In the genomic region with DNA sequence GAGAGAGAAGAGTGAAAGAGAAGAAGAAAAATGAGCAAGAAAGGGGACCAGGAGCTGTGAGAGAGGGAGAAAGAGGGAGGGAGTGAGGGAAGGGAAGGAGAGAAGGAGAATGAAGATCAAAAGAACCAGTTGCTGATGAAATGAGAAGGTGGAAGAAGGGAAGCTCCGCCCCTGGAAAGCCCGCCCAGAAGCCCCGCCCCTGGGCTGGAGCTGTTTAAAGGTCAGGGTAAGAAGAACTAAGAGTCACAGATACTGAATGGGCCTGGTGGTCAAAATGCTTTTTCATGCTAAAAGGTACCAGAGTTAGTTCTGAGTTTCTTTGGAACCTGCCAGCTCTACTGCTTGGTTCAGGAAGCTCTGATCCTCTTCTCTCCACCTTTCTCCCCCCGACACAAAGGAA, we compare ENCODE assay signal across 10 mouse cellular contexts. TPM values are rescaled to one million over a fixed set of nuclear protein-coding genes. Genes with fewer than 3 reads are reported as not detected.
DNase-seq lines count a peak whose midpoint lies in the region; TF ChIP-seq lines count a peak whose summit lies in the region.
"Had no signal": no experiment of that assay in that cellular context is flagged by ENCODE, and none has a peak within 500 bp of the region (broad histone marks: within the 10 kb centered on the region; RNA-seq: fewer than 3 reads in every experiment).

No protein-coding gene starts in this region.

- DNase-seq in kidney, adult 8-10 months, result peak; percentile 4 to 31
- no peak for DNase-seq in kidney, adult 11 months
- peak; percentile 34 for DNase-seq in embryo, embryonic 9.5 days (ENCODE audit: extremely low spot score)
- DNase-seq in kidney, postnatal 25 days, result peak; percentile 17 to 46
- DNase-seq in layer of hippocampus, adult 9-11 months, result no peak
- no peak for DNase-seq in cerebellum, postnatal 14 days
- no peak for DNase-seq in heart, embryonic 10.5 days (ENCODE audit: low spot score)
- DNase-seq: cerebellum, adult 9-10 months had no signal

- no peak for TF ChIP-seq CTCF in small intestine, adult 2 months (IDR thresholded peaks at IDR 0.05; ENCODE audit: extremely low read depth, insufficient read length, insufficient replicate concordance, low read depth, low read length)

- peaks cover 11% of the 10 kb centered on the region; the same call in 1 of the 2 replicates for H3K4me1 ChIP-seq in small intestine, adult 2 months (ENCODE audit: control insufficient read depth, insufficient read depth, insufficient read length, low read length)
- H3K4me1 ChIP-seq in heart, embryonic 10.5 days, result 0 out of 2 replicates have a peak, but pooled peaks cover 4% of the 10 kb centered on the region
- H3K4me1 ChIP-seq: liver, embryonic 15.5 days had no signal

- peak overlapping the region; percentile 69 for H3K27ac ChIP-seq in small intestine, adult 2 months (ENCODE audit: insufficient read depth, low read depth, low read length)
- no peak overlapping the region for H3K27ac ChIP-seq in heart, embryonic 10.5 days
- H3K27ac ChIP-seq: liver, embryonic 15.5 days had no signal

- no peak for TF ChIP-seq POLR2A in small intestine, adult 2 months (IDR thresholded peaks at IDR 0.05; ENCODE audit: low read depth, low read length)

- no peaks in the 10 kb centered on the region for H3K9me3 ChIP-seq in heart, embryonic 10.5 days
- H3K9me3 ChIP-seq: liver, embryonic 15.5 days had no signal

- H3K4me3 ChIP-seq in small intestine, adult 2 months (ENCODE audit: low read depth, low read length), result no peak overlapping the region
- no peak overlapping the region for H3K4me3 ChIP-seq in heart, embryonic 10.5 days
- H3K4me3 ChIP-seq: liver, embryonic 15.5 days had no signal

- 15% methylated on average over 4 of the region's 4 CpGs for WGBS in small intestine, adult 2 months
- 30% methylated on average over 4 of the region's 4 CpGs for WGBS in heart, embryonic 10.5 days

- peaks cover 2% of the 10 kb centered on the region; the same call in 1 of the 2 replicates for H3K36me3 ChIP-seq in small intestine, adult 2 months (ENCODE audit: control insufficient read depth, insufficient read depth, low read length)
- H3K36me3 ChIP-seq in heart, embryonic 10.5 days, result no peaks in the 10 kb centered on the region
- H3K36me3 ChIP-seq: liver, embryonic 15.5 days had no signal

- H3K27me3 ChIP-seq in small intestine, adult 2 months (ENCODE audit: control insufficient read depth, insufficient read depth, low read length), result no peaks in the 10 kb centered on the region
- no peaks in the 10 kb centered on the region for H3K27me3 ChIP-seq in heart, embryonic 10.5 days (ENCODE audit: insufficient read depth, poor library complexity, severe bottlenecking)
- H3K27me3 ChIP-seq: liver, embryonic 15.5 days had no signal

RNA-seq across cellular contexts. Expression of a gene that starts 51.1 kb away (rescaled TPM):
- polyA plus RNA-seq in small intestine, adult 2 months (2012; rRNA removed), result 3.7 and 8.2 TPM in 2 replicates
- polyA plus RNA-seq in heart, embryonic 10.5 days (2016; fragmentation: Nextera tagmentation; extraction: Ambion mirVana), result 0.62 and 0.83 TPM in 2 replicates

Comparison
In these comparisons a context has a peak if more than half of its experiments do, and no peak if none do; other contexts are left out.
1. DNase-seq: peak in kidney, adult 8-10 months (2 of 2), embryo, embryonic 9.5 days (single experiment) and kidney, postnatal 25 days (2 of 2); none in kidney, adult 11 months (single experiment), layer of hippocampus, adult 9-11 months (single experiment), cerebellum, postnatal 14 days (0 of 2) and heart, embryonic 10.5 days (single experiment).